Mouse (Mus musculus) T-cell, adult 2 months (primary cell): ENCODE results near the gene Mark4.

Experiments used
- DNase-seq: peaks from one replicate; pipeline ENCODE4 v3.0.0; 2022; ENCODE audit warnings: low spot score

Gene Mark4

DNA sequence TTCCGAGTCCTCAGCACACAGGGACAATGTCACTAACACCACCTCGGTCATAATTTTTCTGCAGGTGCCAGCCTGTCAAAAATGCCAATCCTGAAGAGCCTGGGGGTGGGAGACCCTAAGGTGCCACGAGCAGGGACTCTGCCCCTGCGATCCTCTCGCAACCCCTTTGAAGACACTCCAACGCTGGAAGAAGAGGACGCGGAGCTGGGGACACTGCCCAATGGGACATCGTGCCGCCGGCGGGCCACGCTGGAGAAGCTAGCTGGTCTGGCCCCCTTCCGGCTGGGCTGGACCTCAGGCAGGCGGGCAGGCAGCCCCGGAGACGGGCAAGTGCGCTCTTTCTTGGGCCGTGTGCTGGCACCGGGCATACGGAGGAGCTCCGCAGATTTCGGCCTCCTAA, 10.8 kb upstream of the Mark4 start:
- DNase-seq, result no peak

DNA sequence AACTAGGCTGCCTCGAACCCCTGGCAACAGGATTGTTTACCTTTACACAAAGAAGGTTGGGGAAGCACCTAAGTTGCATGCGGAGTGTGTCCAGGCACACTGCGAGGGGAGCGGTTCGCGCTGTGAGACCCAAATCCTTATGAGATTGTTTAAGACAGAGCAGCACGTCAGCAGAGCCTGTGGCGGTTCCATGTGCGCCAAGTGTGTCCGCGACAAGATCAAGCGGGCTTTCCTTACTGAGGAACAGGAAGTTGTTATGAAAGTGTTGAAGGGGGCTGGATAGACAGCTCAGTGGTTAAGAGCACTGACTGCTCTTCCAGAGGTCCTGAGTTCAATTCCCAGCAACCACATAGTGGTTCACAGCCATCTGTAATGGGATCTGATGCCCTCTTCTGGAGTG, 9.7 kb upstream of the Mark4 start:
- no peak for DNase-seq

DNA sequence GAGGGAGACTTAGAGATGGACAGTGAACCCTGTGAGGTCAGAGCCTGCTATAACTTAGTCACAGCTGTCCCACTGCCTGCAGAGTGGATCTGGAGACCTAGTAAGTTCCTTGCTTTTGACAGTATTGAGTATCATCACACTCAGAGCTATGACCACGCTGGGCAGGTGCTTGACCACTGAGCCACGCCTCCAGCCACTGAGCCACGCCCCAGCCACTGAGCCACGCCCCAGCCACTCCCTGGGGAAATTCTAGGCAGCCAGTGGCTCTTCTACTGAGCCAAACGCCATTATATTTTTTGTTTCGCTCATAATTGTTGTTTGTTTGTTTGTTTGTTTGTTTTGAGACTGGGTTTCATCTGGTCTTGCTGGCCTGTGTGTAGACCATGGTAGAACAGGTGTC, 9.0 kb upstream of the Mark4 start:
- no peak for DNase-seq

DNA sequence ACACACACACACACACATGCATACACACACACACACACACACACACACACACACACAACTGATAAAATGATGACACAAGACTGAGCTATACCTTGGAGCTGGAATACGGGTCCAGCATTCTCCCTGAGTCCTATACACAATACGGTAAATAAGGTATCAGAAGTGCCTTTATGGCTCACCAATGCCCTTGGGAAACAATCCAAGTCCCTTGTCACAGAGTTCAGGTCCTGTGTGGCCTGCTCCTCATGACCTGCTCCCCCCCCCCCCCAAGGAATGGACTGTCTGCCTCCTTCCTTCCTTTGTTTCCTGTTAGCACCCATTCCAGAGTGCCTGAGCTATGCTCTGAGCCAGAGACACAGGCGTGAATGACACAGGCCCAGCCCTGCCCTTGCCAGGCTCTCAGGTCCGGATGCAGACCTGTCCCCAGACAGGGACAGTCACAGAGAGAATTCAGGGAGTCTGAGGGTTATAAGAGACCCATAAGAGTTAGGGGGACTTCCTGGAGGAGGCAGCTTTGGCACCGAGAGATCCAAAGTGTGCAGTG, 8.1 kb upstream of the Mark4 start:
- no peak for DNase-seq

DNA sequence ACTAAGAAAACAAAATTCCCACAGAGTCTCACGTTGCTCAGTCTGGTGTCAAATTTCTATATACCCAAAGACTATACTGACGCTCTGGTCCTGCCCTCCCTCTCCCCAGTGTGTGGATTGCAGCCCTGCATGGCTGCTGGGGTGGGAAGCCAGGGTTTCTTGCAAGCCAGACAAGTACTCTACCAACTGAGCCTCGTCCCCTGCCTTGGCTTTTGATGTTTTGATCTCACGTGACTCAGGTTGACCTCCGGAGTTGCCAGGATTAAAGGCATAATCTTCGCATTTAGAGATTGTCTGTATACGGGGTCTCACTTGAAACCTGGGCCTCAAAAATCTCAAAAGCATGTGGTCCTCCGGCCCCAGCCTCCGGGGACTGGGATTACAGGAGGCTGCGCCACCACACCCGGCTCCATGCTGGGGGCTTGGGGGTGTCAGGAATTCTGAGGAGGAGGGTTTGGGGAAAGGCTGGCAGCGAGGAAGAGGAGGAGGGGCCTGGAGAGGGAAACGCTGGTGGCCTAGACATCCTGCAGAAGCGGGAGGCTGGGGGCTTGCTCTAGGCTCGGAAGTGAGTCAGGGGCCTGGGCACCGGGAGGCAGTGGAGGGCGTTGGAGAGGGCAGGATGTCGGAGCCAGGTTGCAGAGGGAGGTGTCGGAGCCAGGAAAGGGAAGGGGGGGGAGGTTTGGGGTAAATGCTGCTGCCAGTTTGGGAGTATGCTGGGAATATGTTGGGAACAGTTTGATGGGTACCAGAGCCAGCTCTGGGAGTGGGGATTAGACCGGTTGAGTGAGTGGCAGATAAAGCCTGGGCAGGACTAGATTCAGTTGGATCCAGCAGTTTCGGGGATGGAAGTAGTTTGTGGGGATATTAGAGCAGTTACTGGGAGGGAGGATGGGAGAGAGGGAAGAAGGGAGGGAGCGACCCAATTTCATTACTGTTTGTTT, 6.0 kb upstream of the Mark4 start:
- DNase-seq, result no peak

DNA sequence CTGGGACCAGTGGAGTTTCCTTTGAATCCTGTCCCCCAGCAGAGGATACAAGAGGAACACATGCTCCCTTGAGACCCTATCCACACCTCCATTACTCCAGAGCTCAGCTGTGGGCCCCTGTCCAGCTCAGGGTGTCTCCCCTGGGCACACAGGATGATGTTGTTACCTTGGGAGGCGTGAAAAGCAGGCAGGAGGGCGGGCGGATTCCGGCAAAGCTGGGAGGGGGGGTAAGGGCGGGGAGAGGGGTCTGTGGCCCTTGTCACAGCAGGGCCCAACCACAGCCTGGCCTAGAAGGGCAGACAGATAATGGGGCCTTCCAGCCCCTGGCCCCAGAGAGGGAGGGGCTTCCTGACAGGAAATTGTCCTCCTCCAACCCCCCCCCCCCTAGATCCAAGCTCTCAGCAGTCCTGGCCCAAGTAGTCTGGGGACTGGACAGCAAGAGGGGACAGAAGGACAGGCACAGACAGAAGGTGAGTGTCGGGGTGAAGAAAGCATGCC, 4.3 kb upstream of the Mark4 start, which contains the start of gene Exoc3l2:
Gene Exoc3l2, plus strand, starts transcription at position 448 of the 498 bp plus-strand sequence.
- no peak for DNase-seq

DNA sequence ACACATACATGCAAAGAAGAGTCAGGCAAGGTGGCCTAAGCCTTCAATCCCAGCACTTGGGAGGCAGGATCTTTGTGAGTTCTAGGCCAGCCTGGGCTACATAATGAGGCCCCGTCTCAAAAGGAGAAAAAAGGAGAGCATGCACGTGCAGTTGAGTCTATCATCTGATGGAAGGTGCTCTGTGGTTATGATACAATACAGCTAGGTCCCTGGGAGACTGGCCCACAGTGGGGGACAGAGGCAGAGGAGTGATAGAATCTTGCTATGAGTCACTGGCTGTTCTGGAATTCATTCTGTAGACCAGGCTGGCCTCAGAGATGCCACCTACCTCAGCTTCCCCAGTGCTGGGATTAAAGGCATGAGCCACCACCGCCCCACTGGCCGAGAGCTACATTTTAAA, 3.8 kb upstream of the Mark4 start:
- DNase-seq, result no peak

DNA sequence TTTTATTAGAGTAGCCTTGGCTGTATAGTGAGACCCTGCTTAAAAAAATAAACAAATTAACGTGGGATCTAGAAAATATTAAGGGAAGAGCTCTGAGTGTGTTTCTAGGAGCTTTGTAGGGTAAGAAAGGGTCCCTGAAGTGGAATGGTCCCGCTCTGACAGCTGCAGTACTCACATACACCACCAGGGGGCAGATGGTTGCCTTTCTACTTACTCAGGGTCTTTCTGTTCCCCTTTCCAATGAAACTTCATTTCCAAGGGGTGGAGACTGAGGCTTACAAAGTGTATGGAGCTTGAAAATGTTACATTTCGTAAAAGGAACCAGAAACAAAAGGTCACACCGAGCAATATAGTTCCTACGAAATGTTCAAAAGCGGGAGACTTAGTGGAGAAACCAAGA, 2.9 kb upstream of the Mark4 start:
- peak; percentile 56 for DNase-seq

DNA sequence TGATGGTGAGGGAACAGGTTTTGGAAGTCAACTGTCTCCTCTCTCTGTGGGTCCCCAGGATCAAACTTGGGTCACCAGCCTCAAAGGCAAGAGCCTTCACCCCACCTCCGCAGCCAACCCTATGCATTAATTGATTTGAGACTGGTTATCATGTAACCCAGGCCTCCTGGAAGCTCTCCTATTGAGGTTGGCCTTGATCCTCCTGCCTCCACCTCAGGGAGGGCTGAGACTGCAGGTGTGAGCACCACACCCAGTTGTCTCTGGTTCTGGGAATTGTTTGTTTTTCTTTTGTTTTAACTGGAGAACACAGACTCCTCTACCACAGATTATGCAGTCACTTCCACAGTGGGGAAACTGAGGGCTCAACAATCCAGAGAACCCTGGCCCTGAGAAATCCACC, 1.9 kb upstream of the Mark4 start:
- no peak for DNase-seq

DNA sequence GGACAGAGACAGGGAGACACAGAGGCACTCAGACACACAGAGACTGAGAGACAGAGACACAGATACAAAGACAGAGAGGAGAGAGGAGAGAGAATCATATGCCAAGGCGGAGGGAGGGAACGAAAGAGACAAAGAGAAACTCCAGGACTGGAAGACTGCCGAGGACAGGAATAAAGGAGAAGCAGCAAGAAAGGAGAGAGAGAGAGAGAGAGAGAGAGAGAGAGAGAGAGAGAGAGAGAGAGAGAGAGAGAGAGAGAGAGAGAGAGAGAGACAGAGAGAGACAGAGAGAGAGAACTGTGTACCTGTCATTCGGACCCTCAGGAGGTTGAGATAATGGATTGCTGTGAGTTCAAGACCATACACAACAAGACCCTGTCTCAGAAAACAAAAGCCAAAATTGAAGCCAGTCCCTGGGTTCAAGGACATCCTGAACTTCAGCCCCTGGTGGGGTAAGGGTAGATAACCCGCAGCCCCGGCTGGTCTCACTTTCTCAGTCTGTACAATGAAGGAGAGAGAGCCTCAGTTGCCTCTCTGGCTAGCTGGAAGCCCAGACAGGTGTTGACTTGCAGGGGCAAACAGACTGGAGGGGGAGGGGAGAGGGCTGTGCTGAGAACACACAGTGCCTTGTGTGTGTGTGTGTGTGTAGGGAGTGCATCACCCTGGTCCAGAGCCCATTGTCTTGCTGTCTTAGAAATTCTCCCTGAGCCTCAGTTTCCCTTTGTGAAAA, 686 bp upstream of the Mark4 start:
- no peak for DNase-seq

DNA sequence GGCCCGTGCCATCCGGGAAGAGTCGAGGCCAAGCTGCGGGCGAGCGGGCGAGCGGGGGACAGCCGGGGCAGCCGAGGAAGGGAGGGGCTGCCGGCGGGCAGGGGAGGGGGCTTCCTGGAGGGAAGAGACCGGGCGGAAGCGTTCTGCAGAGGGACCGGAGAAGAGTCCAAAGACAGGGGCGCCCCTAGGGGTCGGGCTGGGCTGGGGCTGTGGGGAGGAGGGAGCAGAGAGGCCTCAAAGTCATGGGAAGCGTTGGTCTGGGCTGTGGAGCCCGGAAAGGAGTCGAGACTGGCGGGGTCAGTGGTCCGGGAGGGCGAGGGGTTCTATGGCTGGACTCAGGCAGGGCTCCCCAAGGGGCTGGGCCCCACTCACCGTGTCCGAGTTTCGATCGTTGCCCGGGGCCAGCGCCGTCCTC, 542 bp downstream of the Mark4 start:
- peak; percentile 55 for DNase-seq

DNA sequence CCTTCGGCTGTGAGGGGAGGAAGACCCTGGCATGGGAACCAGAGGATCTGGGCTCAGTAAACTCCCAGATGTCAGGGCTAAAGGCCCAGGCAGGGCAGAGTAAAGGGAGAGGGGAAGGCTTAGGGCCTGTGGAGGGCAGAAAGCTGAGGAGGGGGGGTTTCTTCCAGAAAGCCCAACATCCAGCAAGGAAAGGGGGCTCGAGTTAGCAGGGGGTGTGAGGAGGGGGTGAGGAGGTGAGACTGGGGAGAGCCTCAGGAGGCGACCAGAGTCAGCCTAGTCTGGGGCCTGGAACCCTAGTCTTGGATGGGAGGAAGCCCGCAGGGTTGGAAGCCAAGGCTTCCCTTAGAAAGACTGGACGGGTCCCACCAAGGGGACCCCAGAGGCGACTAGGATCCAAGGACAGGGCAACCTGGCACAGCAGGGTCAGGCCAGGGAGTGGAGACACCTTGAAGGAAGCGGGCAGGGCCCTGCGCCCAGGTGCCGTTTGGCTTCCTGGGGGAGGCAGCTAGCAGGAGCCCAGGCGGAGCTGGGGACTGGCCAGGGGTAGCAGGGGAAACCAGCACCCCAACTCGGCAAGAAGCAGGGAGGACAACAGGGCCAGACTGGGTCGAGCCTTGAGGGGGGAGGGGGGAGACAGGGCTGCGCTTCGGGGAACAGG, 1.1 kb downstream of the Mark4 start:
- DNase-seq, result peak; percentile 16

DNA sequence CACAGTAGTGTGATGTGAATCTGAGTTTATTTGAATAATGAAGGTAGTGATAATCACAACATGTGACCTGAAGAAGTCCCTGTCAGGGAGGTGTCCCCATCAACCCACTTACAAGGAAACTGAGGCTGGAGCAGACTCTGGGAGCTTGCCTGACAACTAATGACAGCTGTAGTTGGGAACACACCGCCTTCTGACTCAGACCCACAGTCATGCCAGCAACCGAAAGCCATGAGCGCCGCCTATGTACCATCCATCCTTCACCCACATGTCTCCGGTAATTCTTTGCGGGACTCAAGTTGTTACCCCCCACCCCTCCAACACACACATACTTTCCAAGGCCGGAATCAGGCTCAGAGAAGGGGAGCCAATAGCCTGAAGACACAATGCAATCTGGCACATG, 2.0 kb downstream of the Mark4 start:
- no peak for DNase-seq

DNA sequence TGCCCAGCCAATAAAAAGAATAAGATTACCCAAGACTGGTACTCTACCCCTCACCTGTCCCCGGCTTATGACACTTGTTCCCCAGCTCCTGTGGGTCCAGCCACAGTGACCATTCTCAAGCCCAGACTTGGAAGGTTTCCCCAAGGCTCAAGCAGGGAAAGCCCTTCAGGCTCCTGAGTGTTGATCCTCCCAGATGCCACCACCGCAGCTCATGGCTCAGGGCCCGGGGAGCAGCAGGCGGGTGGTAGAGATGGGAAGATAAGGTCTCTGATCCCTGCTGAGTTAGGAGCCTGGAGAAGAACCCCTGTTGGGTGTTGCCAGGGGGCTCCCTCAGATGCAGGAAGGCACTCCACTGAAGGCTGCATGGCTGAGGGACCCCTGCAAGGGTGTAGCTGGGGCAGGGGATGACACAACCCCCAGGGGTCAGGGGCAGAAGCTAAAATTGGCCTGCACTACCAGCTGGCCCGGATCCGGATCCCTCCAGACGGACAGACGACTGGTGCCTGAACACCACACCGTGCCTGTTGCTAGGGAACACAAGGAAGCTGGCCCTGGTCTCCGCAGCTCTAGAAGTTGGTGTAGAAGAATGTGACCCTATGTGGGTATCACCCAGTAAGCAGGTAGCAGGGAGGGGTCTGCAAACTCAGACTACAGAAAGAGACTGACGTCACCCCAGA, 2.7 kb downstream of the Mark4 start:
- DNase-seq, result no peak

DNA sequence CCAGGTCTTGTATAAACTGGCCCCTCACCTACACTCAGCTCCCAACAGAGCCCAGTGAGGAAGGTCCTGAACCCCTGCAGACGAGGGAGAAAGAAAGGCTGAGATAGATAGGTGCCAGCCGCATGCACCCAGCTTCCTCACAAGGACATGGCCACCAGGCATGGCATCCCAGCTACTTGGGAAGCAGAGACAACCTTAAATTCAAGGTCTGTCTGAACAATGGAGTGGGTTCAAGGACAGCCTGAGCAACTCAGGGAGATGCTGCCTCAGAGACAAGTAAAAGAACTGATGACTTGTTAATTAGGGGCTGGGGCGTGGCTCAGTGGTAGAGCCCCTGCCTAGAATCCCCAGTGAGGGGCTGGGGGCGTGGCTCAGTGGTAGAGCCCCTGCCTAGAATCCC, 3.4 kb downstream of the Mark4 start:
- no peak for DNase-seq

DNA sequence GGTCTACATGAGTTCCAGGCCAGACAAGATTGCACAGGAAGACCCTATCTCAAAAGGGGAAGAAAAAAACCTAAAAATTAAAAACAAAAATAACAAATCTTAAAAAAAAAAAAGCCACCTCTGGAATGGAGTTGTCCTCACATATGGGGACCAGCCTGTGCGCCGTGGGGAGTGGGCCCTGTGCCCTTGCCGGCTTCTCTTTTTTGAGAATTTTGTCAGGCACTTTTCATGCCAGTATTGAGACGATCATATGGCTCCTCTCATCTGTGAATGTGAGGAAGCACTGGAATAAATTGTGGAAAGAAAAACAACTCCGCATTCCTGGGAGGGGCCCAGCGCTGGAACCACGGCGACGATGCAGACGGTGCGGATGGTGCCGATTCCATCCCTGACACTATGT, 9.5 kb downstream of the Mark4 start:
- DNase-seq, result no peak

DNA sequence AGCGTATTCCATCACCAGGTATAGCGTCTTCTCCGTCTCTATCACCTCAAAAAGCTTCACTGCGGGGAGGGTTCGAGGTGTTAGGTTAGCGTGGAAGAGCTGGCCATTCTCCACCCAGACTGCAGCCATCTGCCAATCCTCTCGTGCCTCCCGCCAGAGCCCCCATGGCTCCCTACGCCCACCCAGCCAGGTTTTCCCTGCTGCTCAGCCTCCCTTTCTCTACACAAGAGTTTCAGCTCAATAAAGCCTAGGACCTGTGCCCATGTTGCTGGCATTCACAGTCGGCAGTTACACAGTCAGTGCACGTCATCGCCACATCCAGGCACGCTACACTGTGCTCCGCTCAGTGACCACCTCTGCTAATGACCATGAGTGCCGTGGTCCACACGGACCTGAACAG, 10.9 kb downstream of the Mark4 start:
- DNase-seq, result no peak

DNA sequence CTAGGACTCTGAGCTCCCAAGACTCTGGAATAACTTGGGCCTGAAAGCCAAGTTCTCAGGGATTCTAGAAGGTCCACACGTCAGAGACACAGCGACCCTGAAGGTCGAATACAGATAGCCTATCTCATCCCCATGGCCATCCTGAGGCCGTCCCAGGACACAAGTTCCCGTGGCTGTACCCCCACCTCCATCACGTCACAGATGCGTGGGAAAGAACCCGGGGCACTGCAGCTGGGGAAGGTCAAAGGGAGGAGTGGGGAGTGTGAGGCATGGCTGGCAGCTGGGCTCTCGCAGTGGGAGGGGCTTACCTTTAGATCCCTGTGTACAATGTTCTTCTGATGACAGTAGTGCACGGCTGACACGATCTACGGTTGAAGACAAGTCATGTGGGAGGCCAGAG, 13.8 kb downstream of the Mark4 start:
- DNase-seq, result no peak

DNA sequence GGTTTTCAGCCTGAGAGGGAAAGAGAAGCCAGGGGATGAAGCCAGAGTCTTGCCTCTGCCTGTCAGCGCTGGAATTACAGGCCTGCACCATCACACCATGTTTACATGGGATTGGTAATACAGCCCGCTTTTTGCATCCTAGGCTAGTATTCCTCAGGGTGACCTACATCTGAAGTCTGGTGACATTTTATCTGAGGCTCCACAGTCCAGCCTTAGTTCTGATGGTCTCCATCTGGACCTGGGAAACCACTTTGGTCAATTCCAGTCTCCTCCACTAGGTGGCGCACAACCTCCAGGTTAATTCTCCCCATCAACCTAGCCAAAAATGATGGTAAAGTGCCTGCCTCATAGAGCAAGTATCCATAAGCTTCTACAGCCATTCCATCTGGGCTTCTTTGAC, 15.3 kb downstream of the Mark4 start:
- peak; percentile 60 for DNase-seq

DNA sequence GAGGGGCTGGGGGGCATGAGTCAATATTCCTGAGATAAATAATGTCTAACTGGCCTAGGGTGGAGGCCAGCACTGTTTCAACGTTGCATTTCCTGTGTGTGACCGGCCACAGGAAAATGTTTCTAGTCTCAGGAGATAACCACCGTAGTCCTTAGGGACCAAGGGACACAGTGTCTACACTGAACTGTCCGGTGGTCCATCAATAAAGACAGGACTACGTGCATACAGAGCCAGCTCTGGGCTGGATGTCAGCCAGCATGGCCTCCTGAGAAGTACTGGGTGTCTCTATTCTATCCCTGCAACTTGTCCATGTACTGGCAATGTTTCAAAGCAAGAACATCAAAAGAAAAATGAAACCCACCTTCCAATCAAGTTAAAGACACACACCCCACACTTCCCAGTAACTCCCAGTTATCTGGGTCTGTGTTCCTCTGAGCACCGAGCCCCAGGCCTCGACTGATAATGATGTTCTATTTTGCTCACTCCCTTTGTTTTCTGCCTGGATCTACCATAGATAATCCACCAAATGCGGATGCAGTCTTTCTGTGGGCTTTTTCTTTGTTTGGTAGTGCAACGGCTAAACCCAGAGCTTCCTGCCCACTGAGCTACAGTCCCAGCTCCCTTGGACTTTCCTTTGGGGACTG, 17.1 kb downstream of the Mark4 start:
- DNase-seq, result no peak

DNA sequence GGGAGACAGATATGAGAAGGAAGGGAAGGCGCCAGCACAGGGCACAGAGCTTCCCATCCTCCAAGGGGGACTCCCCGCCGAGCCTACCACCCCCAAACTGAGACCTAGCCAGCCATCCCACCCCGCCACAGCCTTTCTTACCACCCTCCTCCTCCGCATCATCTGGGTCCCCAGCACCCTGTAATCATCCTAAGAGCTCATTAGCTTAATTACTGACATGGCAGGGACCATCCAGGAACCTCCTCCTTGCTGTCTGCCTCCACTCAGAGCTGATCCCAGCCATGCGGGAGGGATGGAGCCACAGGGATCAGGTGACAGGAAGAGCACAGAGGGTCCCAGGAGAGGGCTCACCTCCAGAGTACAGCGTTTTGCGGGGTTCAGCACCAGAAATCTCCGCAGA, 21.6 kb downstream of the Mark4 start:
- DNase-seq, result no peak
